Mouse (Mus musculus) liver, embryonic 14.5 days (tissue): ENCODE measurements around the gene Aanat. TPM values are rescaled to one million over a fixed set of nuclear protein-coding genes. Genes with fewer than 3 reads are reported as not detected.

ENCODE experiments used
- ATAC-seq: fragments of 200-750 bp; cut with Nextera tagmentation; 2 replicates; pipeline ENCODE4 v1.8.0; 2017; ENCODE audit warnings: moderate number of reproducible peaks, mild to moderate bottlenecking, moderate library complexity; ENCODE audit not compliant: insufficient read depth
- DNase-seq, 3 experiments: peaks; one replicate each; pipeline ENCODE4 v3.0.0-alpha.2; 2012 to 2013; ENCODE audit warnings: low read depth in 3 of 3, low spot score in 3 of 3
- H3K27ac ChIP-seq: fragments of 300-500 bp; sonication (generic); 2 replicates; pipeline ENCODE4 v1.5.1; 2014; ENCODE audit warnings: moderate library complexity, mild to moderate bottlenecking, control low read depth, inconsistent platforms
- H3K27me3 ChIP-seq: fragments of 300-500 bp; sonication (generic); 2 replicates; pipeline ENCODE4 v1.6.1; 2014; ENCODE audit warnings: mild to moderate bottlenecking, low read length, moderate library complexity; ENCODE audit not compliant: control insufficient read depth, insufficient read depth
- H3K36me3 ChIP-seq: fragments of 300-500 bp; sonication (generic); replicated peaks from 2 replicates; pipeline ENCODE4 v1.6.1; 2014; ENCODE audit warnings: low read depth; ENCODE audit not compliant: control insufficient read depth, insufficient read depth
- H3K4me1 ChIP-seq, 2 experiments: fragments of 200-500 bp in 1 of 2; fragments of 300-500 bp in 1 of 2; sonication (generic) in 1 of 2; replicated peaks; 2 replicates each; pipeline ENCODE4 v1.6.1; 2012 to 2014; ENCODE audit warnings: antibody characterized with exemption in 1 of 2, inconsistent platforms in 1 of 2, low read length in 1 of 2; ENCODE audit not compliant: control insufficient read depth in 2 of 2, insufficient read depth in 2 of 2
- H3K4me2 ChIP-seq: fragments of 300-500 bp; sonication (generic); 2 replicates; pipeline ENCODE4 v1.6.1; 2014; ENCODE audit warnings: low read depth, mild to moderate bottlenecking, control low read depth, moderate library complexity
- H3K4me3 ChIP-seq, 2 experiments: fragments of 200-500 bp in 1 of 2; fragments of 300-500 bp in 1 of 2; sonication (generic) in 1 of 2; 2 replicates each; pipeline ENCODE4 v1.5.1; 2012 to 2014; ENCODE audit warnings: low read depth in 2 of 2, low read length in 2 of 2, mild to moderate bottlenecking in 2 of 2, control low read depth in 1 of 2, inconsistent platforms in 1 of 2, moderate library complexity in 1 of 2; ENCODE audit not compliant: insufficient read depth in 1 of 2
- H3K9ac ChIP-seq: fragments of 300-500 bp; sonication (generic); replicated peaks from 2 replicates; pipeline ENCODE4 v1.6.1; 2014; ENCODE audit warnings: mild to moderate bottlenecking, control low read depth, moderate library complexity
- H3K9me3 ChIP-seq: fragments of 300-500 bp; sonication (generic); 2 replicates; pipeline ENCODE4 v1.6.1; 2016; ENCODE audit warnings: low read length, mixed read lengths; ENCODE audit not compliant: control insufficient read depth
- CTCF ChIP-seq: IDR thresholded peaks from 2 replicates; pipeline ENCODE4 v1.5.1; 2016; ENCODE audit warnings: antibody characterized with exemption, low read depth, control low read depth
- EP300 ChIP-seq: IDR thresholded peaks from 2 replicates; pipeline ENCODE4 v1.6.1; 2016; ENCODE audit warnings: antibody characterized with exemption, low read depth
- WGBS: fragments of 180-500 bp; shearing (Covaris S2); extraction: QIAGEN DNeasy Blood & Tissue Kit; methylation state at CpG from one replicate; pipeline ENCODE4 v1.1.7; 2014; ENCODE audit not compliant: insufficient replicate concordance; 5-methylcytosine and 5-hydroxymethylcytosine counted together
- polyA plus RNA-seq, 2 experiments: library from polyadenylated mRNA; depleted of rRNA in 1 of 2; stranded (reverse) in 1 of 2; unstranded in 1 of 2; fragments of >200 nt; fragmentation: Nextera tagmentation in 1 of 2; extraction: Ambion mirVana in 1 of 2; gene quantifications; 2 replicates each; pipeline versions ENCODE4 v1.2.1 to v1.2.3; 2012 to 2014

Gene Aanat
- polyA plus RNA-seq, 2 experiments: not detected

DNA sequence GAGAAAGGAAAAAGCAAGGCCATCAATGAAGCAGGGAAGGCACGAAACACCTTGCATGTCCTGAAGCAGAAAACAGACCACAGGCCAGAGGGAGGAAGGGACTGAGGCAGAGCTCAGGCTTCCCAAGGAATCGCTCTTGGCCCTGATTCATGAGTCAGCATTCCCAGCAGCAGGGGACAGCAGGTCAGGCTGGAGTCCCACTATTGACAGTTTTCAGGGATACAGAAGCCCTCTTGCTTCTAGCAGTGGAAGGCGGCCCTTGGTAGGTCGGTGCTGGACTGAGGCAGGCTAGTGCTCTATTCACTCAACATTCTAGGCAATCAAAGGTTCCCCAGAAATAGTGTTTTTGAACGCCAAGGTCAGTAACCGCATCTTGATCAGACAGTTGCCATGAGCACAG, 11.7 kb upstream of the Aanat start:
- Histone ChIP-seq H3K4me1 (peaks cover 68 to 81% of the 10 kb centered on the region in 2 experiments), H3K9ac (peak overlapping the region; percentile 66), H3K27ac (peak overlapping the region; percentile 100), H3K27me3 (no peaks in the 10 kb centered on the region), H3K4me3 (peak overlapping the region; percentile 4 to 47; a peak in 2 of 4 replicates), H3K4me2 (peak overlapping the region; percentile 82), H3K36me3 (peaks cover 13% of the 10 kb centered on the region), H3K9me3 (no peaks in the 10 kb centered on the region)
- ATAC-seq (no peak), DNase-seq (no peak)
- no peak for TF ChIP-seq CTCF
- no peak for TF ChIP-seq EP300
- WGBS: 80% methylated on average over 6 of the region's 6 CpGs

DNA sequence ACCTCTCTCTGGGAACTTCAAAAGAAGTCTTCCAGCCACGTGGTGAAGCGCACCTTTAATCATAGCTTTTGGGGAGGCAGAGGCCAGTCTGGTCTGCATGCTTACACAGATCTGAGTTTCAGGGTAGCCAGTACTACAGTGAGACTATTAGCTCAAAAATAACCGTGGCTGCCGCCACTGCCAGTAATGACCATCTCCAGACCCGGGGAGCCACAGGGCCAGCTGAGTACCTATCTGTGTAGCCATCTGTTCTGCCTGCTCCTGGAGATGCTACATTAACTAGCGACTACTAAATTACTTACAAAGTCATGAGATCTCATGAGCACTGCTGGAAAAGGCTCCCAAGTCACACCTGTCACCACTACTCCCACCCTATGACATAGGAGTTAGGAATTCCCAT, 11.2 kb upstream of the Aanat start:
- Histone ChIP-seq H3K4me3 (peak overlapping the region; percentile 1 to 4; a peak in 1 of 4 replicates), H3K36me3 (peaks cover 13% of the 10 kb centered on the region), H3K27ac (peak overlapping the region; percentile 100), H3K9me3 (no peaks in the 10 kb centered on the region), H3K9ac (peak overlapping the region; percentile 33; the same call in 1 of the 2 replicates), H3K4me2 (peak overlapping the region; percentile 82), H3K27me3 (no peaks in the 10 kb centered on the region), H3K4me1 (peaks cover 71 to 79% of the 10 kb centered on the region in 2 experiments)
- DNase-seq (no peak), ATAC-seq (no peak)
- 64% methylated on average over 6 of the region's 6 CpGs for WGBS
- TF ChIP-seq EP300: no peak

- peaks cover 72 to 79% of the 10 kb centered on the region in 2 experiments for H3K4me1 ChIP-seq
These were observed 10.8 kb upstream of the Aanat start for GRCm38 (mm10) chr11:116575396-116575795.

DNA sequence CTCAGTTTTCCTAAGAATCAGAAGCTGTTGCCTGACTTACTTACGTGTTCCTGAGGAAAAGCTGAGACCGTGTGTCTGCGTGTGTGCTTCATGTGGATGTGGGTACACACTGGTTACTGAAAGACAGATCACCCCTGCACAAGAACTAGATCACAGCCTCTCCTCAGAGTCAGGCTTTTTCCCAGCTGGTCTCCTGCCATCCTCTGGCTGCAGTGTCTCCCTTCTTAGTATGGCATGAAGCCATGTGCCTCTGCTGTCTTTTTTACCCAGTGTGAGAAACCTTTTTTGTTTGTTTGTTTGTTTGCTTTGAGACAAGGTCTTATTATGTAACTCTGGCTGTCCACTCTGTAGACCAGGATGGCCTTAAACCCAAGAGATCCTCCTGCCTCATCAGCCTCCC, 7.0 kb upstream of the Aanat start:
- Histone ChIP-seq H3K27ac (peak overlapping the region; percentile 94), H3K9ac (peak overlapping the region; percentile 96), H3K9me3 (no peaks in the 10 kb centered on the region), H3K4me1 (peaks cover 39 to 45% of the 10 kb centered on the region in 2 experiments), H3K4me2 (peak overlapping the region; percentile 81), H3K27me3 (no peaks in the 10 kb centered on the region), H3K36me3 (peaks cover 13% of the 10 kb centered on the region), H3K4me3 (peak overlapping the region; percentile 94 to 97)
- ATAC-seq (no peak), DNase-seq (no peak)
- WGBS: 86% methylated on average over 3 of the region's 3 CpGs
- TF ChIP-seq CTCF: no peak
- no peak for TF ChIP-seq EP300

More at GRCm38 (mm10) chr11:116575396-116575795, 10.8 kb upstream of the Aanat start:
- Histone ChIP-seq H3K4me3 (peak overlapping the region in 1 of 2 experiments; percentile 11; a peak in 1 of 4 replicates), H3K36me3 (peaks cover 13% of the 10 kb centered on the region), H3K4me2 (peak overlapping the region; percentile 82), H3K9ac (peak overlapping the region; percentile 33; the same call in 1 of the 2 replicates), H3K27me3 (no peaks in the 10 kb centered on the region), H3K27ac (peak overlapping the region; percentile 100), H3K9me3 (no peaks in the 10 kb centered on the region)
- DNase-seq (no peak), ATAC-seq (no peak)
- TF ChIP-seq EP300 (no peak), CTCF (no peak)
- WGBS: 86% methylated on average over 2 of the region's 2 CpGs

- H3K27me3 ChIP-seq: no peaks in the 10 kb centered on the region
- peak overlapping the region; percentile 94 for H3K27ac ChIP-seq
- DNase-seq (peak; percentile 75 to 79 (median 77)), ATAC-seq (peak; percentile 68)
- 7% methylated on average over 10 of the region's 10 CpGs for WGBS
- no peaks in the 10 kb centered on the region for H3K9me3 ChIP-seq
- H3K4me1 ChIP-seq: peaks cover 31 to 36% of the 10 kb centered on the region in 2 experiments
- peaks cover 13% of the 10 kb centered on the region for H3K36me3 ChIP-seq
- H3K9ac ChIP-seq: peak overlapping the region; percentile 96
- peak overlapping the region; percentile 94 to 97 for H3K4me3 ChIP-seq
- H3K4me2 ChIP-seq: peak overlapping the region; percentile 81
- TF ChIP-seq EP300: peak; percentile 80
- no peak for TF ChIP-seq CTCF
These were observed 6.1 kb upstream of the Aanat start for GRCm38 (mm10) chr11:116580031-116580652.
